Mouse (Mus musculus) left cerebral cortex, postnatal 14 days (tissue): Measurements from ENCODE around the gene Gm12845. TPM values are rescaled to one million over a fixed set of nuclear protein-coding genes. Genes with fewer than 3 reads are reported as not detected.
"Not testable (repeated sequence)": the region's sequence is repeated elsewhere in the genome, so short reads cannot be mapped to it uniquely, and the experiment has no call there.

Experiments used
- DNase-seq, 2 experiments: peaks; one replicate each; pipeline ENCODE4 v3.0.0; 2021 to 2022; ENCODE audit warnings: low spot score in 2 of 2, mixed read lengths in 1 of 2
- intact Hi-C: fragments of 180-260 bp; cut with DNase I; formaldehyde crosslinking; loops from one replicate; pipeline ENCODE4 v1.15.1; 2025
- long read RNA-seq, 2 experiments: library from polyadenylated mRNA; stranded (forward); transcript quantifications; one replicate each; pipeline ENCODE4 v2.0.0; 2021
- total RNA-seq, 2 experiments: library from RNA; stranded (reverse); gene quantifications; 2 replicates each; pipeline ENCODE4 v1.2.3; 2021

Gene Gm12845
- total RNA-seq: not detected
- long read RNA-seq, experiment 1: 0 reads
- long read RNA-seq, experiment 2: 0 reads

- no peak for DNase-seq
- intact Hi-C loops: no loop called here
Observed at GRCm38 (mm10) chr4:117724112-117724511, at the start of gene Gm12845. Gene Gm12845 (plus strand): TSS chr4:117724412.

DNA sequence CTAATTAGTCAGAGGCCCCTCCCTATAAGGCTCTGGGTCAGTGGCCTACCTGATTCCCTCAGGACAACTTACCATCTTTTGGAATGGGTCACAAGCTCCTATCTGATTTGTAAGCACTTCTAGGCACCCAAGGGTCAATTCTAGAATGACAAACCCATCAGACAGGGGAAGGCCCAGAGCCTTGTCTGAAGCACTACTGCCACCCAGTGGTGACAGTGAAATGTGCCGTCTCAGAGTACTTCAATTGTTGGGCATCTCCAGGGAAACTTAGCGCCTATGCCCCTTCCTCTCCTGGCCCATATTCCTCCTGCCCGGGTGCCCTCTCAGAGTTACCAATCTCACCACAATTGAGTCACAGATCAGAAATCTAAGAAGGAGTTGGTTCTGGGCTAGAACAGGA, 47.3 kb upstream of the Gm12845 start:
- peak; percentile 88 to 90 for DNase-seq
- intact Hi-C loops: loop anchor here (2.0 to 5.0 kb wide), 2 partner anchors 355 to 406 kb away; no protein-coding TSS in a partner anchor

- no peak for DNase-seq
- intact Hi-C loops: no loop called here
Observed at GRCm38 (mm10) chr4:117680963-117681362, 43.2 kb upstream of the Gm12845 start.

- peak; percentile 86 to 88 for DNase-seq
Observed at GRCm38 (mm10) chr4:117681931-117682461, 42.2 kb upstream of the Gm12845 start, which contains the start of gene Dmap1. Gene Dmap1 (minus strand): TSS chr4:117682273.

DNA sequence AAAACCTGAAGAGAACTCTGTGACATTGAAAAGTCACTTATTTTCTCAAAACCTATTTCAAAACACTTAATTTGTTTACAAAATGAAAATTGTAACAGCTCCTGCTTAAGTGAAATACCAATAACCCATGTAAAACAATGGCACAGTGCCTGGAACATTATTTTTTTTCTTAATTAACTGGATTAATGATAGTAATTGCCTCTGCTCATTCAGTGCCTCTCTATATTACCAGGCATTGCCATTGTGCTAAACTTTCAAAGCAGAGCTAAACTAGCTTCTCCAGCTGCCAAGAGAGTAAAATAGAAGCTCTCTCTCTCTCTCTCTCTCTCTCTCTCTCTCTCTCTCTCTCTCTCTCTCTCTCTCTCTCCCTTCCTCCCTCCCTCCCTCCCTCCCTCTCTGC, 41.7 kb upstream of the Gm12845 start:
- intact Hi-C loops: no loop called here
- DNase-seq: no peak

More at GRCm38 (mm10) chr4:117681931-117682461, 42.2 kb upstream of the Gm12845 start, which contains the start of gene Dmap1:
- intact Hi-C loops: no loop called here

DNA sequence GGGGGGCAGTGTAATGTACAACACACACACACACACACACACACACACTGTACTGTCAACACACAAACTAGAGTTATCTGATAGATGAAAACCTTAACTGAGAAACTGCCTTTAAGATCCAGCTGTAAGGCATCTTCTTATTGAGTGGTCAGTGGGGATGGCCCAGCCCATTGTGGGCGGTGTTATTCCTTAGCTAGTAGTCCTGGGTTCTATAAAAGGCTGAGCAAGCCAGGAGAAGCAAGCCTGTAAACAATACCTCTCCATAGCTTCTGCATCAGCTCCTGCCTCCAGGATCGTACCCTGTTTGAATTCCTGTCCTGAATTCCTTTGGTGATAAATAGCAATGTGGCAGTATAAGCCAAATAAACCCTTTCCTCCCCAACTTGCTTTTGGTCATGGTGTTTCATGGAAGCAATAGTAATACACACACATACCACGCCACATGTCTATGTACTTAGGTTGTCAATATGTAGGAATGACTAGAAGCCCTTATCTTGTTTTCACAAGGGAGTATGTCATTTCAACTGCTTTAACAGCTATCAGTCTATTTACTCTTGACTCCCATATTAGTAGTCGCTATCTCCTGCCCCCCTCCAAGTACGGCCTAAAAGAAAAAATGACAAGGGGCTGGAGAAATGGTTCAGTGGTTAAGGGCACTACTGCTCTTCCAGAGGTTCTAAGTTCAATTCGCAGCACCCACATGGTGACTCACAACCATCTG, 41.0 kb upstream of the Gm12845 start:
- intact Hi-C loops: no loop called here
- no peak for DNase-seq

GRCm38 (mm10) chr4:117686354-117686753, 37.9 kb upstream of the Gm12845 start:
- DNase-seq: no peak
- intact Hi-C loops: no loop called here

- peak; percentile 69 to 78 for DNase-seq
- intact Hi-C loops: loop anchor here (1.0 kb wide), 1 partner anchor 66 kb away; no protein-coding TSS in a partner anchor
Observed at GRCm38 (mm10) chr4:117705361-117705760, 18.9 kb upstream of the Gm12845 start.

DNA sequence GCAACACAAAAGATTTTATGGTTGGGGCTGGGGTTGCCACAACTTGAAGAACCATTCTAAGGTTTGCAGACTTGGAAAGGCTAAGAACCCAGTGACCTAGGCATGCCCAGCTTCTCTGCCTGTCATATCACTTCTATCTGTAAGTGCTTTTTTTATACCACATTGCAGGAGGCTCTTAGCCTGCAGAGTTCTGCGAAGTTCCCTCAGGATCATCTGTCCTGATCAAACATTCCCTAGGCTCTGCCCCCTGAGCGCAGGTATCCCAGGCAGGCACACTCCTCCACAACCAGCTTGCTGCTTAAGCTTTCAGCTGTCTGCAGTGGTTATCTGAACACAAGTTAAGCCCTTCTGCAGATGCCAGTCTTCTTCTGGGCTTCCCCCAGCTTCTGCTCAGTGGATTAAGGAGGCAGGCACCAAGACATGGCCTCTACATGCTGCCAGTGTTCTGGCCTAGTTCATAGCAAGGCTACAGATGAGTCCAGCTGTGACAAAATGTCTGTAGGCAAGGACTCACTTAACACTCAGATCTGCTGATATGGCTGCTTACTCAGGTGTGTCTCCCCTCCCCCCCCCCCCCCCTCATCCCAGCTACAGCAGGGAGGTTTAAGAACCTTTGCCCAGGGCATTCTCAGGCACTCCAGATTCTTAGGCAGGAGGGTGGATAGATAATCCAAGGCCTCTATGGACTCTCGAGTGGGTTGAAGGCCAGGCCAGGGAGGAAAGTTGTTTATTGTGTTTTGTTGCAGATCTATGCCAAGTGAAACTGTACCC, 15.2 kb upstream of the Gm12845 start:
- no peak for DNase-seq
- intact Hi-C loops: no loop called here

DNA sequence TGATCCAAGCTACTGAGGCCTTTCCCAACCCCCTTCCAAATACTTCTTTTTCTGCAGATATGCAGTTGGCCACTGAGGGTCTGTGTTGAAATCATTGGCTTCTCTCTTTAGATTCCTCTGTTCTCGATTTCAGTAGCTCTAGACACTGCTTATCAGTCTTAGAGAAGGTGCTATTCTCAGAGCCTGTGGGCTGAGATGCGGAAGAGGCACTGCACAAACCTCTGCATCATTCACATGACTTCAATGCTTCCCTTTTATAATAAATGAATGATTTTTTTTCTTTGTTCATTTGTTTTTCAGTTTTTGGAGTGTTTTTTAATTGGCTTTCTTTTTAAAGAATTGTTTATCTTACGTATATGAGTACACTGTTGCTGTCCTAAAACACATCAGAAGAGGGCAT, 11.9 kb upstream of the Gm12845 start:
- intact Hi-C loops: no loop called here
- DNase-seq: no peak

- DNase-seq: no peak
- intact Hi-C loops: no loop called here
Observed at GRCm38 (mm10) chr4:117713303-117714098, 10.7 kb upstream of the Gm12845 start.

DNA sequence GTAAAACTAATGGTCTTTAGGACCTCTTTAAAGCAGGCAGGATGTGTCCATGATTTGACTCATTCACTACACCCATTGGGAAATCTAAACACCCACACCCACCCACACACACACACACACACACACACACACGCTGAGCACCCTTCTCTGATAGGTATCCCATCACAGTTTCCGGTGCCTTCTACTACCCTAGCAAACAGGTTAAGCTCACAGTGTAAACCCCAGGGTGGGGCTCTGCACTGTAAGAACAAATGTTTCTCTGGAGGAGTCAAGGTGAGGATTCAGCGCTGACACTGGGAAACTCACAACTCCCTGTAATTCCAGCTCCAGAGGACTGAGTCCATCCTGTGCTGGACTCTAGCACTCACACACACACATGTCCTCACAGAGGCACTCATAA, 7.7 kb downstream of the Gm12845 start:
- intact Hi-C loops: no loop called here
- DNase-seq: no peak

DNA sequence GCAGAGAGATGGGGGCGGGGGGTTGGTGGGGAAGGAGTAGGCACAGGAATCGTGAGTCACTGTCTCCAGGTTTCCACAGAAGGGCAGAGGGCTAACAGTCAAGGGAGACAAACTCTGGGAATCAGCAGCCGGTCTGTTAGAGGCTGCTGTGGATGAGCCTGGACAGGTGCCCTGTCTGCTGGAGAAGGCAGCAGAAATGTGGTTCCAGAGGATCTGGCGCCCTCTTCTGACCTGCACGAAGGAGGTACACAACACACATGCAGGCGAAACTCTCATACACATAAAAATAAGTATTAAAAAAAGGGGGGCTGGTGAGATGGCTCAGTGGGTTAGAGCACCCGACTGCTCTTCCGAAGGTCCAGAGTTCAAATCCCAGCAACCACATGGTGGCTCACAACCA, 13.3 kb downstream of the Gm12845 start:
- intact Hi-C loops: no loop called here
- DNase-seq: peak in 1 of 2 experiments; percentile 3

DNA sequence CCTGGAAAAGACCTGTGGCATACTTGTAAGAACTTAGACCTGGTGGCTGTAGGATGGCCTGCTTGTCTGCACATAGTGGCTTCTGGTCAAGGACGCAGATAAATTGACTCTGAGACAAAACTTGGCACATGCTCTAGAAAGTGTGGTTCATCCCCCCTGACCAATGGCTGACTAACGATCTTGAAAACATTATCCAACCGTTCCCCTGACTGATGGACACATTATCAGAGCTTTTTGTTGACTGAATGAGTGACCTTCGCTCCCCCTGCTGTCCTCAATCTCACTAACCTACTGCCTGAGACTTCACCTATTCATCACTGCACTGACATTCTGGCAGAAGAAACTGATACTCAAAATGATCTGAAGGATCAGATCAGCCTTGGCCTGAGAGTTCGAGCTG, 28.3 kb downstream of the Gm12845 start:
- intact Hi-C loops, DNase-seq: not testable (repeated sequence)

- intact Hi-C loops: no loop called here
- DNase-seq: no peak
Observed at GRCm38 (mm10) chr4:117760151-117760550, 35.9 kb downstream of the Gm12845 start.

- DNase-seq: no peak
- intact Hi-C loops: no loop called here
Observed at GRCm38 (mm10) chr4:117765416-117765815, 41.2 kb downstream of the Gm12845 start, which contains the start of gene Klf17. Gene Klf17 (minus strand): TSS chr4:117765648.

- intact Hi-C loops: loop anchor here (1.0 to 10.0 kb wide), 2 partner anchors 66 to 496 kb away; no protein-coding TSS in a partner anchor
- DNase-seq: peak; percentile 88 to 90
Observed at GRCm38 (mm10) chr4:117770935-117771334, 46.7 kb downstream of the Gm12845 start.

- DNase-seq: no peak
- intact Hi-C loops: loop anchor here (10.0 kb wide), 1 partner anchor 498 kb away; no protein-coding TSS in a partner anchor
Observed at GRCm38 (mm10) chr4:117772960-117773359, 48.7 kb downstream of the Gm12845 start.
